Mouse (Mus musculus): ENCODE results near the gene Hist1h4j. TPM values are rescaled to one million over a fixed set of nuclear protein-coding genes. Genes with fewer than 3 reads are reported as not detected.
A peak's percentile ranks its signal among the peaks of the same experiment; 100 is the strongest.
"Not testable (repeated sequence)": the region's sequence is repeated elsewhere in the genome, so short reads cannot be mapped to it uniquely, and the experiment has no call there.

Hist1h4j gene
- polyA plus RNA-seq, 1 experiment from 2014 or later: 0.88 TPM

DNA sequence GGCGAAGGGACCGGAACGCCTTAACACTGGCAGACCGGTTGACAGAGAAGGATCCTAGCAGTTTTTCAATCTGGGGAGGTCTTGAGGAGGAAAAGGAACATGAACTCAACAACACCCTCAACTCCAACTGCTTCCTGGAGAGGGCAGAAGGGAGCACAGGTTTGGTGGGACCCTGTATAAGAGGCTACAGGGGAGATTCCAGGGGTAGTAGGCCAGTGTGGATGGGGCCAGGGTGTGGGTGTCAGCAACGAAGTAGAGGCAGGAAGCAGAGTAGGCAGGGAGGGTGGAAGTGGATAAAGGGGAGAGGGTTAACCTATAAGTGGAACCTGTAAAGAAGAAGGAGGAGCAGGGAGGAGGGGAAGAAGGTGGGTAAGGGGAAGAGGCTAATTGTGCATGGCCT is 1.4 kb upstream of the Hist1h4j start:
- no peaks in the 10 kb centered on the region for H3K36me3 ChIP-seq
- H3K27ac ChIP-seq: peak overlapping the region; percentile 99
- no peaks in the 10 kb centered on the region for H3K27me3 ChIP-seq
- no peaks in the 10 kb centered on the region for H3K9me3 ChIP-seq
- H3K4me3 ChIP-seq (replicated peaks): no peak overlapping the region
- WGBS: 66% methylated on average over 5 of the region's 5 CpGs
- peaks cover 10% of the 10 kb centered on the region for H3K4me1 ChIP-seq (replicated peaks)
- peak overlapping the region; percentile 64; the same call in 1 of the 2 replicates for H3K4me2 ChIP-seq
- peak overlapping the region; percentile 70; the same call in 1 of the 2 replicates for H3K9ac ChIP-seq (replicated peaks)
- ATAC-seq (ENCODE audit: insufficient number of reproducible peaks, insufficient read depth, low FRiP score, low TSS enrichment, low read depth): no peak

DNA sequence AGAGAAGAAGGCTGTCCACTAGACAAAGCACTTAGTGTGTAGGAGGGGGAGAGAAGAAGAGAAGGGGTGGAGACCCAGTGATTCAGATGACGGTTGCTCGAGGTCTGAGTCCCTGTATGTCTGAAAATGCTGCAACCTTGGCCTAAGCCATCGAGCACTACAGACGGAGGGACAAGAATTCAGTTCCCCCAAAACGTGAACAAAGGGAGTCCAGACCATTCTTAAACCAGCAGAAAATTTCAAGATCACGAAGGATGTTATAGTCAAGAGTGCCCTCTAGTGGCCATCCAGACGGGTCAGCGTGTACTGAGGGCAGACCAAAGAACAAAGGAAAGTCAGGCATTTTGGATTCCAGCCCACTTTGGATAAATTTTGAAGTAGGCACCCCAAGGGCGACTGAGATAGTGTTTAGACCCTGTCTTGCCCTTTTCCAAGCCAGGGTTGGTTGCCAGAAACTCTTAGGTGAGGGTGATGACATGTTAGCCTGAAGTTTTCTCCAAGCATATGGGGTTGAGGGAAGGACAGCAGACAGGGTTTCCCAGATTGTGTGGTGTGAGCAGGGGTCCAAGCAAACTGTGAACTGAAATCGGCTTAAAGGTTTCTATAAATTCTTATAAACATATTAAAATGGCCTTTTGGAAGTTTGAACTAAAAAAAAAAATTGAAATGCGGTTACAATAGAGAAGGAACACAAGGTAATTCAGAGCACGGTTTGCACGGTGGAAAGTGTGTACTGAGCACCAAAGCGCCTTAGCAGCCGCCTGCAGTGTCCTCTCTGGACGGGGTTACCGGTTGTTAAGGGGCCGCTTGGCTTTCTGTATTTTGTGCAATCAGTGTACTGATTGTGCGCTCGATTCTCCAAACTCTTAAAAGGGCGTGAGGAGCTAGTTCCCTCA is 606 bp upstream of the Hist1h4j start:
- Histone ChIP-seq H3K4me2 (peak overlapping the region; percentile 64), H3K36me3 (no peaks in the 10 kb centered on the region), H3K27me3 (no peaks in the 10 kb centered on the region), H3K4me3 (replicated peaks) (peak overlapping the region; percentile 52), H3K9me3 (no peaks in the 10 kb centered on the region), H3K9ac (replicated peaks) (peak overlapping the region; percentile 70), H3K4me1 (replicated peaks) (peaks cover 10% of the 10 kb centered on the region), H3K27ac (peak overlapping the region; percentile 99)
- WGBS: under 1% methylated on average over 21 of the region's 21 CpGs
- ATAC-seq (ENCODE audit: insufficient number of reproducible peaks, insufficient read depth, low FRiP score, low TSS enrichment, low read depth): peak; percentile 82

DNA sequence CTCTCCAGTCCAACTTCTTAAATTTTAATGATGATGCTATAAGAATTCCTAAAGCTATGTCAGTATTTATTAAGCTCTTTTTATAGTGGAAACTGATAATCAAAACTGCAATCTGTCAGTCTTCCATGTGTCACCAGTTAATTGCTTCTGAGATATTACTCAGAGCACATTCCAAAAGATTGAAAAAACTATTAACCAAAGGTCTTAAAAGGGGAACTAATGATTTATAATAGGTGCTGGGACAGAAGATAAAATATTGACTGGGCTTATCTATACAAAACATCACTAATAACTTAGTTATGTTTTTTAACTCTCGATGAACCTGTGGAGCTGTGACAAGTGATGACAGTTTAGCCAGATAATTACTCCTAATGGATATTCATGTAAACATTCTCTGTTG is 10.1 kb downstream of the Hist1h4j start:
- Histone ChIP-seq H3K9me3 (no peaks in the 10 kb centered on the region), H3K4me2 (no peak overlapping the region), H3K36me3 (no peaks in the 10 kb centered on the region), H3K9ac (replicated peaks) (no peak overlapping the region), H3K4me3 (replicated peaks) (no peak overlapping the region), H3K27ac (no peak overlapping the region), H3K4me1 (replicated peaks) (peaks cover 15% of the 10 kb centered on the region; the same call in 1 of the 2 replicates), H3K27me3 (no peaks in the 10 kb centered on the region)
- WGBS: 91% methylated on average over 1 of the region's 1 CpGs
- no peak for ATAC-seq (ENCODE audit: insufficient number of reproducible peaks, insufficient read depth, low FRiP score, low TSS enrichment, low read depth)

DNA sequence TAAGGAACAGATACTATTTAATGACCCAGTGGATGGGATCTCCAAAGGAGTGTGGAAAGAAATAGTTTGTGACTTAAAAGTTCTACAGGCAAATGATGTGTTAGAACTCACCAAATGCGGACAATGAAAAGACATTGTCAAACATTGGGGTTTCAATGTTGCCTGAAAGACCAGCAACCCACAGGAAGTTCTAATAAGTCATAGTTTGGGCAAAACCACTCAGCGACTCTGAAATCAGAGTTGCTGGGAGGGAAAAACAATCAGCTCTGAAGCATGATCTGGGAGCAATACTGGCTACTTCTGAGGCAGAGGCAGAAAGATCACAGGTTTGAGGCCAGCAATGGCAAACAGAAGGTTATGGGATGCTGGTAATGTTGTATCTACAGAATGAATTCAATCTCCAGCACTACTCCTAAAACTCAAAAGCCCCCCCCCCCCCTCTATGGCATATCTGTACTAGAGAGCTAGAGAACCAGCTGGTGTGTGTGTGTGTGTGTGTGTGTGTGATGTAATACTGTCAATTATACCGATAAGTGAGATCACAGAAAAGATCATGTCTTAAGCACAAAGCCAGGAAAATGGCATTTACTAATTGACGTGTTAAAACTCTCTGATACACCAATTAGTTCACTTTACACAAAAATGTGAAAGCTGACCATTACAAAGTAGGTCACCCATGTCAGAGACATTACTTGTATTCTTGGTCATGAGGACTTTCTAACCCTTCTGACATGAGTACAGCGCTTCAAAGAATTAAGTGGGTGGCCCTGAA is 14.7 kb downstream of the Hist1h4j start:
- peaks cover 28% of the 10 kb centered on the region for H3K4me1 ChIP-seq (replicated peaks)
- H3K27ac ChIP-seq: peak overlapping the region; percentile 99
- H3K4me2 ChIP-seq: peak overlapping the region; percentile 90
- ATAC-seq (ENCODE audit: insufficient number of reproducible peaks, insufficient read depth, low FRiP score, low TSS enrichment, low read depth): no peak
- no peaks in the 10 kb centered on the region for H3K27me3 ChIP-seq
- no peaks in the 10 kb centered on the region for H3K9me3 ChIP-seq
- no peaks in the 10 kb centered on the region for H3K36me3 ChIP-seq
- peak overlapping the region; percentile 72 for H3K9ac ChIP-seq (replicated peaks)
- peak overlapping the region; percentile 57 for H3K4me3 ChIP-seq (replicated peaks)
- WGBS: 5% methylated on average over 5 of the region's 5 CpGs

DNA sequence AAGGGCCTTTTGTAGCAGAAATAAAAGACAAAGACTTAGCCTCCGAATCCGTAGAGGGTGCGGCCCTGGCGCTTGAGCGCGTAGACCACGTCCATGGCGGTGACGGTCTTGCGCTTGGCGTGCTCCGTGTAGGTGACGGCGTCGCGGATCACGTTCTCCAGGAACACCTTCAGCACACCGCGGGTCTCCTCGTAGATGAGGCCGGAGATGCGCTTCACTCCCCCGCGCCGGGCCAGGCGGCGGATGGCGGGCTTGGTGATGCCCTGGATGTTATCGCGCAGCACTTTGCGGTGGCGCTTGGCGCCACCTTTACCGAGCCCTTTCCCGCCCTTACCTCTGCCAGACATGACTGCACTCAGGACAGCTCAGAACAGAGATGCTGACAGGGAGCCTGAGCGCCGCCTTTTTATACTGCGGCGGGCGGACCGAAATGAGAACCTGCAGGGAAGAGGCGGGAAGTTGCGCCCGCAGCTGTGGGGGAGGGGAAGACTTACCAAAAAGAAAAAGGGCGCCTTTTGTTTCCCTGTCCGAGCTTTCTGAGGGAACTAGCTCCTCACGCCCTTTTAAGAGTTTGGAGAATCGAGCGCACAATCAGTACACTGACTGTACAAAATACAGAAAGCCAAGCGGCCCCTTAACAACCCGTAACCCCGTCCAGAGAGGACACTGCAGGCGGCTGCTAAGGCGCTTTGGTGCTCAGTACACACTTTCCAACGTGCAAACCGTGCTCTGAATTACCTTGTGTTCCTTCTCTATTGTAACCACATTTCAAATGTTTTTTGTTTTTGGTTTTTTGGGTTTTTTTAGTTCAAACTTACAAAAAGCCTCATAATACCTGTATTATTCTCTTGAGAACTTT is 15.5 kb downstream of the Hist1h4j start, which contains the start of gene Hist1h4k:
Gene Hist1h4k (minus strand): TSS at position 347 of the 859 bp plus-strand sequence.
- H3K27me3 ChIP-seq, H3K36me3 ChIP-seq, H3K9me3 ChIP-seq: not testable (repeated sequence)
- peak; percentile 88 for ATAC-seq (ENCODE audit: insufficient number of reproducible peaks, insufficient read depth, low FRiP score, low TSS enrichment, low read depth)
- peaks cover 31% of the 10 kb centered on the region for H3K4me1 ChIP-seq (replicated peaks)
- H3K9ac ChIP-seq (replicated peaks): peak within 1 kb of the TSS; percentile 72
- peak within 1 kb of the TSS; percentile 57 for H3K4me3 ChIP-seq (replicated peaks)
- peak within 1 kb of the TSS; percentile 90 for H3K4me2 ChIP-seq
- peak within 1 kb of the TSS; percentile 99 for H3K27ac ChIP-seq
- under 1% methylated on average over 48 of the region's 56 CpGs for WGBS

DNA sequence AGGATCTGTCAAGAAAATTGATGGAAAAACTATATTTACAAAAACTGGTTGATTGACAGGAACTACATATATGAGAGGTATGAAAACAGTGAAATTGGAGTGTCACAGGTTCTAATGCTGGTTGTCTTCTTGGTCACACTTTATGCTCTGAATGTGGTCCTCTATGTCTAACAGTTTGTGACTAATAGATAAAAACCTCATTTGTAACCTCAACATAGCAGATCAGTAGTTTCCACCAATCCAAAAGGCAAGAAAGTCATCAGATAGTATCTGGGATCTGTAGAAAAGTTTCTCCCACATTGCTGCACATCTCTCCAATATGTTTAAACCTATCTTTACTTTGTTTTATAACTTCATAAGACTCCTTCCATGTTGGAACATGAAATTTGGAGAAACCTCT is 16.6 kb downstream of the Hist1h4j start:
- Histone ChIP-seq H3K4me2 (0 out of 2 replicates have a peak overlapping the region, but pooled peaks have one; percentile 73), H3K27me3 (no peaks in the 10 kb centered on the region), H3K36me3 (no peaks in the 10 kb centered on the region), H3K4me1 (replicated peaks) (peaks cover 31% of the 10 kb centered on the region), H3K9ac (replicated peaks) (no peak overlapping the region), H3K4me3 (replicated peaks) (no peak overlapping the region), H3K27ac (peak overlapping the region; percentile 95), H3K9me3 (no peaks in the 10 kb centered on the region)
- ATAC-seq (ENCODE audit: insufficient number of reproducible peaks, insufficient read depth, low FRiP score, low TSS enrichment, low read depth): no peak

DNA sequence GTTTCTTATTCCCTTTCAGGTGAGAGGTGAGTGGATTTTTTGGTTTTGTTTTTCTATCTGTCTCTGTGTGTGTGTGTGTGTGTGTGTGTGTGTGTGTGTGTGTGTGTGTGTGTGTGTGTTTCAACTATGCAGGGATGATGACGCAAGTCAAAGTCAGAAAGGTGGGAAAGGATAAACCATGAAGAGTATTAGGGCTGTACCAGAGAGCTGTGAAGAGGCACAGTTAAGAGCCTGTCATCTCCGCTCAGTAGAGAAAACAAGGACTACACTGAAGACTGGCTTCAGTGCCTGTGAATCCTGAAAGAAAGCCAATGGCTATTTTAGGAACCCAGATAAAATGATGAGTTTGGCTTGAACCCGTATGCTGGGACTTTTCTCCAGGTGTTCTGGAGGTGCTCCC is 17.0 kb downstream of the Hist1h4j start:
- Histone ChIP-seq H3K9ac (replicated peaks) (no peak overlapping the region), H3K27me3 (no peaks in the 10 kb centered on the region), H3K4me2 (peak overlapping the region; percentile 73; the same call in 1 of the 2 replicates), H3K9me3 (no peaks in the 10 kb centered on the region), H3K4me1 (replicated peaks) (peaks cover 31% of the 10 kb centered on the region), H3K36me3 (no peaks in the 10 kb centered on the region), H3K4me3 (replicated peaks) (no peak overlapping the region), H3K27ac (peak overlapping the region; percentile 95)
- no peak for ATAC-seq (ENCODE audit: insufficient number of reproducible peaks, insufficient read depth, low FRiP score, low TSS enrichment, low read depth)
- WGBS: 81% methylated on average over 3 of the region's 3 CpGs

DNA sequence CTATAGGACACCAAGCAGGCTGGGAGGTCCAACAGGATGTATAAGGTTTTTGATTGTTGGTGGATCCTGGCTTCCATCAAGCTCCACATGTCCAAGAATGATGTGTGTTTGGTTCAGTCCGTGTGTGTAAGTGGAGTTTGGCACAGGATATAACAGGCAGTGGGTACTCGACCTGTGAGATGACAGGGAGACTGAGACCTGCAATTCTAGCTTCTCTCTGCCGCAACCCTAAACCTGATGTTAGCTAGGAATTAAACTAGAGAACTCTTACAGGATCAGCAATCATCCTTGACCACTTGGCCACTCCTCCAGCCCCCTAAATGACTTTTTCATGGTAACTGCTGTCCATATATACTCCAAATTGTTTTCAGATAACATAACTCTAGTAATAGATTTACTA is 17.5 kb downstream of the Hist1h4j start:
- H3K9me3 ChIP-seq: no peaks in the 10 kb centered on the region
- H3K27me3 ChIP-seq: no peaks in the 10 kb centered on the region
- H3K4me3 ChIP-seq (replicated peaks): peak overlapping the region; percentile 47; the same call in 1 of the 2 replicates
- H3K36me3 ChIP-seq: no peaks in the 10 kb centered on the region
- H3K4me2 ChIP-seq: peak overlapping the region; percentile 73
- peak overlapping the region; percentile 35; the same call in 1 of the 2 replicates for H3K9ac ChIP-seq (replicated peaks)
- 43% methylated on average over 3 of the region's 3 CpGs for WGBS
- H3K27ac ChIP-seq: peak overlapping the region; percentile 95
- ATAC-seq (ENCODE audit: insufficient number of reproducible peaks, insufficient read depth, low FRiP score, low TSS enrichment, low read depth): no peak
- peaks cover 29% of the 10 kb centered on the region for H3K4me1 ChIP-seq (replicated peaks)

DNA sequence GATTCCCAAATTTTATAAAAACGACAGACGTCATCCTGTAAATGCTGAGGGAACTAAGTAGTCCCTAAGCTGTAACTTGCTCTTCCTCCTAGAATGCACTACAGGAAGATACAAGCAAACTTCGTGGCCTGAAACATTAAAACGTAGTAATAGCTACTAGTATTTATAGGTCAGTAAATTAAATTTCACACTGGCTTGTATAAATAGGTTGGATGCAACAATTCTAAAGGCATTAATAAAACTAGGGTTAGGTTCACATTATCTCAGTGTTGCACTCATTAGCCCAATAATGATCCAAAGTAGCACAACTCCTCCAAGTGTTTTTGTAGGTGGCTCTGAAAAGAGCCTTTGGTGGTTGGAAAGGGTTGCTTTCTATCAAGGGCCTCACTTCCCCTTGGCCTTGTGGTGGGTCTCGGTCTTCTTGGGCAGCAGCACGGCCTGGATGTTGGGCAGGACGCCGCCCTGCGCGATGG is 18.2 kb downstream of the Hist1h4j start:
- Histone ChIP-seq H3K27me3 (no peaks in the 10 kb centered on the region), H3K9ac (replicated peaks) (peak overlapping the region; percentile 68), H3K4me1 (replicated peaks) (peaks cover 27% of the 10 kb centered on the region), H3K9me3 (no peaks in the 10 kb centered on the region), H3K4me2 (peak overlapping the region; percentile 73), H3K27ac (peak overlapping the region; percentile 95), H3K4me3 (replicated peaks) (peak overlapping the region; percentile 47), H3K36me3 (no peaks in the 10 kb centered on the region)
- 2% methylated on average over 10 of the region's 10 CpGs for WGBS
- ATAC-seq (ENCODE audit: insufficient number of reproducible peaks, insufficient read depth, low FRiP score, low TSS enrichment, low read depth): no peak

DNA sequence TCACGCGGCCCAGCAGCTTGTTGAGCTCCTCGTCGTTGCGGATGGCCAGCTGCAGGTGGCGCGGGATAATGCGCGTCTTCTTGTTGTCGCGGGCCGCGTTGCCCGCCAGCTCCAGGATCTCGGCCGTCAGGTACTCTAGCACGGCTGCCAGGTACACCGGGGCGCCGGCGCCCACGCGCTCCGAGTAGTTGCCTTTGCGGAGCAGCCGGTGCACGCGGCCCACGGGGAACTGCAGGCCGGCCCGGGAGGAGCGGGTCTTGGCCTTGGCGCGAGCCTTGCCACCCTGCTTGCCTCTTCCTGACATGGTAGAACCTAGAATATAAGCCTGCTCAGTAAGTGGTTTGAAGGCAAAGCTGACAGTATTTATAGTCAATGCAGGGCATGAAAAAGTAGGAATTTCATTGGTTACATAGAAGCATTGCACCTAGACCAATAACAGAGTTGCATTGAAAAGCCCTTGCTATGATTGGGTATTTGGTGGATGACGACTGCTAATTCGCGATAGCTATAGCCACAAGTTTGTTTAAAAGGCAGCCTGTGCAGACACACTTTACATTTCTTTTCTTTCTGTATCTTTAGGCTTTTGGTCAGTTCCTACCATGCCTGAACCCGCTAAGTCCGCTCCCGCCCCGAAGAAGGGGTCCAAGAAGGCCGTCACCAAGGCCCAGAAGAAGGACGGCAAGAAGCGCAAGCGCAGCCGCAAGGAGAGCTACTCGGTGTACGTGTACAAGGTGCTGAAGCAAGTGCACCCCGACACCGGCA is 18.8 kb downstream of the Hist1h4j start, which contains the start of the genes Hist1h2ak and Hist1h2bn:
Gene Hist1h2ak (minus strand): TSS at position 304 of the 762 bp plus-strand sequence.
Gene Hist1h2bn (plus strand): TSS at position 600 of the 762 bp plus-strand sequence.
- Histone ChIP-seq H3K9ac (replicated peaks) (peak within 1 kb of the TSS; percentile 68), H3K4me2 (peak within 1 kb of the TSS; percentile 73), H3K27ac (peak within 1 kb of the TSS; percentile 95), H3K4me3 (replicated peaks) (peak within 1 kb of the TSS; percentile 47), H3K4me1 (replicated peaks) (peaks cover 24% of the 10 kb centered on the region)
- peak; percentile 95 for ATAC-seq (ENCODE audit: insufficient number of reproducible peaks, insufficient read depth, low FRiP score, low TSS enrichment, low read depth)
- WGBS: under 1% methylated on average over 44 of the region's 50 CpGs
- H3K27me3 ChIP-seq, H3K9me3 ChIP-seq, H3K36me3 ChIP-seq: not testable (repeated sequence)
